Mouse (Mus musculus): ENCODE data around the gene Vax1. TPM values are rescaled to one million over a fixed set of nuclear protein-coding genes. Genes with fewer than 3 reads are reported as not detected.

Vax1 gene
- total RNA-seq, 2 experiments from 2014 or later, result not detected

- peak in 1 of 2 experiments; percentile 20 for DNase-seq (ENCODE audit: low spot score in 2 of 2)
Observed at GRCm38 (mm10) chr19:59169143-59169935, 517 bp downstream of the Vax1 start.

GRCm38 (mm10) chr19:59168386-59168905 lies 1.4 kb downstream of the Vax1 start:
- DNase-seq (ENCODE audit: low spot score in 2 of 2), result no peak

GRCm38 (mm10) chr19:59167871-59168270 lies 2.0 kb downstream of the Vax1 start:
- DNase-seq (ENCODE audit: low spot score in 2 of 2), result no peak

- DNase-seq (ENCODE audit: low spot score in 2 of 2), result no peak
Observed at GRCm38 (mm10) chr19:59166879-59167278, 3.0 kb downstream of the Vax1 start.

GRCm38 (mm10) chr19:59166311-59166761 lies 3.5 kb downstream of the Vax1 start:
- DNase-seq (ENCODE audit: low spot score in 2 of 2), result peak in 1 of 2 experiments; percentile 45

- DNase-seq (ENCODE audit: low spot score in 2 of 2), result no peak
Observed at GRCm38 (mm10) chr19:59165577-59165976, 4.3 kb downstream of the Vax1 start.

GRCm38 (mm10) chr19:59164896-59165560 lies 4.8 kb downstream of the Vax1 start:
- no peak for DNase-seq (ENCODE audit: low spot score in 2 of 2)

- DNase-seq (ENCODE audit: low spot score in 2 of 2), result no peak
Observed at GRCm38 (mm10) chr19:59164111-59164510, 5.7 kb downstream of the Vax1 start.

- DNase-seq (ENCODE audit: low spot score in 2 of 2), result no peak
Observed at GRCm38 (mm10) chr19:59156702-59157101, 13.2 kb downstream of the Vax1 start.

GRCm38 (mm10) chr19:59154171-59154570 lies 15.7 kb downstream of the Vax1 start:
- DNase-seq (ENCODE audit: low spot score in 2 of 2), result no peak

GRCm38 (mm10) chr19:59145492-59146140 lies 24.2 kb downstream of the Vax1 start:
- DNase-seq (ENCODE audit: low spot score in 2 of 2), result no peak

GRCm38 (mm10) chr19:59145064-59145463 lies 24.8 kb downstream of the Vax1 start:
- DNase-seq (ENCODE audit: low spot score in 2 of 2), result no peak

GRCm38 (mm10) chr19:59142206-59142605 lies 27.6 kb downstream of the Vax1 start:
- no peak for DNase-seq (ENCODE audit: low spot score in 2 of 2)

- no peak for DNase-seq (ENCODE audit: low spot score in 2 of 2)
Observed at GRCm38 (mm10) chr19:59135387-59135786, 34.5 kb downstream of the Vax1 start.

- no peak for DNase-seq (ENCODE audit: low spot score in 2 of 2)
Observed at GRCm38 (mm10) chr19:59134916-59135315, 34.9 kb downstream of the Vax1 start.

- no peak for DNase-seq (ENCODE audit: low spot score in 2 of 2)
Observed at GRCm38 (mm10) chr19:59133202-59133601, 36.7 kb downstream of the Vax1 start.

GRCm38 (mm10) chr19:59129671-59130070 lies 40.2 kb downstream of the Vax1 start:
- no peak for DNase-seq (ENCODE audit: low spot score in 2 of 2)

GRCm38 (mm10) chr19:59128531-59129204 lies 41.2 kb downstream of the Vax1 start:
- DNase-seq (ENCODE audit: low spot score in 2 of 2), result no peak

GRCm38 (mm10) chr19:59127424-59127823 lies 42.4 kb downstream of the Vax1 start:
- DNase-seq (ENCODE audit: low spot score in 2 of 2), result no peak
